Mouse (Mus musculus): ENCODE measurements around the gene Bdh2. TPM values are rescaled to one million over a fixed set of nuclear protein-coding genes. Genes with fewer than 3 reads are reported as not detected.

The Bdh2 gene
- polyA plus RNA-seq, 1 experiment = not detected

- Histone ChIP-seq H3K4me3 (ENCODE audit: insufficient read depth, low read depth, low read length) (no peak within 1 kb of the TSS), H3K27ac (ENCODE audit: insufficient read depth, low read depth, low read length) (no peak within 1 kb of the TSS), H3K4me1 (ENCODE audit: control insufficient read depth, insufficient read depth, low read length) (peaks cover 8% of the 10 kb centered on the region)
- TF ChIP-seq CTCF (IDR thresholded peaks at IDR 0.05; ENCODE audit: insufficient read depth, low read depth, low read length) (no peak), POLR2A (IDR thresholded peaks at IDR 0.05; ENCODE audit: insufficient read depth, low read depth, low read length) (no peak)
- 17% methylated on average over 28 of the region's 28 CpGs for WGBS
Observed at GRCm38 (mm10) chr3:135307411-135308259, 26.6 kb downstream of the Bdh2 start, which contains the start of gene Slc9b2. TSS of gene Slc9b2 (plus strand) at chr3:135307700.

GRCm38 (mm10) chr3:135312916-135313491 is 32.0 kb downstream of the Bdh2 start:
- 0 out of 2 replicates have a peak, but pooled peaks cover under 1% of the 10 kb centered on the region for H3K4me1 ChIP-seq (ENCODE audit: control insufficient read depth, insufficient read depth, low read length)
- no peak overlapping the region for H3K4me3 ChIP-seq (ENCODE audit: insufficient read depth, low read depth, low read length)
- H3K27ac ChIP-seq (ENCODE audit: insufficient read depth, low read depth, low read length) = no peak overlapping the region
- TF ChIP-seq POLR2A (IDR thresholded peaks at IDR 0.05; ENCODE audit: insufficient read depth, low read depth, low read length) (no peak), CTCF (IDR thresholded peaks at IDR 0.05; ENCODE audit: insufficient read depth, low read depth, low read length) (no peak)
- WGBS = 19% methylated on average over 2 of the region's 2 CpGs

DNA sequence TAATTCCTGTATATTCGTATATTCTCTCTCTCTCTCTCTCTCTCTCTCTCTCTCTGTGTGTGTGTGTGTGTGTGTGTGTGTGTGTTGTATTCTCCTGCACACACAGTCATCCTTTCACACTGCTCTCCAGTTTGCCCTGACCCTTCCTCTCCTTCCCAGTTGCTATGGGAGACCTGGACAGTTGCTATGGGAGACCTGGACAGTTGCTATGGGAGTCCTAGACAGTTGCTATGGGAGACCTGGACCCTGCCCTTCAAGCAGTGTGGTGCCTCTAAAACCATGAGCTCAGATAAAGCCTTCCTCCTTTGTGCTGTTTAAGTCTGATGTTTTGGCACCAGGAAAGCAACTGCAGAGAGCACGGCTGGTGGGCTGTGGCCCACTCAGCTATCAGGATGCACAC is 32.7 kb downstream of the Bdh2 start:
- WGBS = 57% methylated on average over 2 of the region's 2 CpGs
- Histone ChIP-seq H3K27ac (ENCODE audit: insufficient read depth, low read depth, low read length) (no peak overlapping the region), H3K4me3 (ENCODE audit: insufficient read depth, low read depth, low read length) (no peak overlapping the region), H3K4me1 (ENCODE audit: control insufficient read depth, insufficient read depth, low read length) (no peaks in the 10 kb centered on the region)
- TF ChIP-seq POLR2A (IDR thresholded peaks at IDR 0.05; ENCODE audit: insufficient read depth, low read depth, low read length) (no peak), CTCF (IDR thresholded peaks at IDR 0.05; ENCODE audit: insufficient read depth, low read depth, low read length) (no peak)

GRCm38 (mm10) chr3:135314811-135315210 is 33.8 kb downstream of the Bdh2 start:
- TF ChIP-seq CTCF (IDR thresholded peaks at IDR 0.05; ENCODE audit: insufficient read depth, low read depth, low read length) (no peak), POLR2A (IDR thresholded peaks at IDR 0.05; ENCODE audit: insufficient read depth, low read depth, low read length) (no peak)

DNA sequence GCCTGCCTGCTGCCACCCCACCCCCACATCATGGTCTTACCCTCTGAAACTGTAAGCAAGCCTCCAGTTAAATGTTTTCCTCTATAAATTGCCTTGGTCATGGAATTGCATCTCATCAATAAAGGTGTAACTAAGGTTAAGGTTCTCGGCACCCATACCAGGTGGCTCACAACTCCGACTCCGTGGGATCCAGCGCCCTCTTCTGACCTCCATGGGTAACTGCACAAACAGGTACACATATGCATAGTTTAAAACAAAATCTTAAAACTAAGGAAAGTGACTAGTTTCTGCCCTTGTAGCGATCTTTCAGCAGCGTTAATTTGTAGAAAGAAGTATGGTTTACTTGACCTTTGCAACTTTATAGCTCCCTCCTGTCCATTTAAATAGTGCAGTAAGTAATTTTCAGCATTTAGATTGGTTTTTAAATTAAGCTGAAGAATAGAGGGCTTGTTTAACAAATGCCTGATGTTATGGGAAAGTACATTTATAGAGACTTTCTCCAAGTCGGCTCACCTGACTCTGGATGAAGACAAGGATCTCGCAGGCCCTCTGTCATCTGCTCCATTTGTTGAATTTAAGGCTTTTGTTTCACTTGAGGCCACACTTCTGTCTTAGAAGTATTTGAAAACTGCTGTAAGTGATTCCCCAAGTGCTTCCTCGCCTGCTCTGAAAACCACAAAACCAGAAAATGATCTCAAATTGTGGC is 34.9 kb downstream of the Bdh2 start:
- 95% methylated on average over 9 of the region's 9 CpGs for WGBS
- no peak for TF ChIP-seq POLR2A (IDR thresholded peaks at IDR 0.05; ENCODE audit: insufficient read depth, low read depth, low read length)
- TF ChIP-seq CTCF (IDR thresholded peaks at IDR 0.05; ENCODE audit: insufficient read depth, low read depth, low read length) = no peak
- H3K4me3 ChIP-seq (ENCODE audit: insufficient read depth, low read depth, low read length) = no peak overlapping the region

More at GRCm38 (mm10) chr3:135314811-135315210, 33.8 kb downstream of the Bdh2 start:
- Histone ChIP-seq H3K4me1 (ENCODE audit: control insufficient read depth, insufficient read depth, low read length) (no peaks in the 10 kb centered on the region), H3K4me3 (ENCODE audit: insufficient read depth, low read depth, low read length) (no peak overlapping the region), H3K27ac (ENCODE audit: insufficient read depth, low read depth, low read length) (no peak overlapping the region)
- 59% methylated on average over 2 of the region's 2 CpGs for WGBS

GRCm38 (mm10) chr3:135318331-135318730 is 37.3 kb downstream of the Bdh2 start:
- TF ChIP-seq POLR2A (IDR thresholded peaks at IDR 0.05; ENCODE audit: insufficient read depth, low read depth, low read length) (no peak), CTCF (IDR thresholded peaks at IDR 0.05; ENCODE audit: insufficient read depth, low read depth, low read length) (no peak)
- WGBS = 91% methylated on average over 11 of the region's 11 CpGs
- Histone ChIP-seq H3K4me3 (ENCODE audit: insufficient read depth, low read depth, low read length) (no peak overlapping the region), H3K27ac (ENCODE audit: insufficient read depth, low read depth, low read length) (no peak overlapping the region), H3K4me1 (ENCODE audit: control insufficient read depth, insufficient read depth, low read length) (no peaks in the 10 kb centered on the region)

More for the DNA sequence above, 34.9 kb downstream of the Bdh2 start:
- no peak overlapping the region for H3K27ac ChIP-seq (ENCODE audit: insufficient read depth, low read depth, low read length)
- H3K4me1 ChIP-seq (ENCODE audit: control insufficient read depth, insufficient read depth, low read length) = no peaks in the 10 kb centered on the region

DNA sequence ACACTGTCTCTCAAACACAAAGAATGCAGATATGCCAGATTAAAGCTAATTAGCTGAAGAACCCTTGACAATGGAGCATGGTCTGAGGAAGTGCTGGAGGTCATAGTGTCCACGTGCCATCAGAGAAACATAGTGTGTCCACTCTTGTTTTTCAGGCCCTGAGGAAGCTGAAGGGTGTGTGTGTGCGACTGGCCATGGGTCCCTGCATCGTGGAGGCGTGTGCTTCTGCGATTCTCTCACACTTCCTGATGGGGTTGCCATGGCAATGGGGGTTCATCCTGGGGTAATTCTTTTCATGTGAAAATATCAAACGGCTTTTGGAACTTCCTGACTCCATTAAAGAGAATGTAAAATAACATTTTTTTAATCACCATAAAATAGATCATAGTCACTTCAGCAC is 43.3 kb downstream of the Bdh2 start:
- no peak overlapping the region for H3K27ac ChIP-seq (ENCODE audit: insufficient read depth, low read depth, low read length)
- WGBS = 36% methylated on average over 6 of the region's 6 CpGs
- no peak for TF ChIP-seq POLR2A (IDR thresholded peaks at IDR 0.05; ENCODE audit: insufficient read depth, low read depth, low read length)
- no peak for TF ChIP-seq CTCF (IDR thresholded peaks at IDR 0.05; ENCODE audit: insufficient read depth, low read depth, low read length)
- 0 out of 2 replicates have a peak, but pooled peaks cover 2% of the 10 kb centered on the region for H3K4me1 ChIP-seq (ENCODE audit: control insufficient read depth, insufficient read depth, low read length)
- no peak overlapping the region for H3K4me3 ChIP-seq (ENCODE audit: insufficient read depth, low read depth, low read length)

DNA sequence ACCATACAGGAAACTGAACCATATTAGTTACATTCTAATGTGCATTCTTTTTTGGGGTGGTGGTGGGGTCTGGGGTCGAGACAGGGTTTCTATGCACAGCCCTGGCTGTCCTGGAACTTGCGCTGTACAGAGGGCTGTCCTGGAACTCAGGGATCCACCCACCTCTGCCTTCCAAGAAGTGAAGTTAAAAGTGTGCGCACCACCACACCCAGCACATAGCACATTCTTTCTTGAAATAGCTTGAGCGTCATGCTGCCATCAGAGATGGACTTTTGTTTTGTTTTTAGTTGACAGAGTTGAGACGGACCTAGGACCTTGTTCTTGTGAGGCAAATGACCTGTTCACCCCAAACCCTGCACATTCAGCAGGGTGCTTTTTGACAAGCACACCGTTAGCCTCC is 46.2 kb downstream of the Bdh2 start:
- WGBS = 78% methylated on average over 6 of the region's 6 CpGs

More for the DNA sequence above, 46.2 kb downstream of the Bdh2 start:
- H3K4me3 ChIP-seq (ENCODE audit: insufficient read depth, low read depth, low read length) = no peak overlapping the region
- H3K27ac ChIP-seq (ENCODE audit: insufficient read depth, low read depth, low read length) = no peak overlapping the region
- no peak for TF ChIP-seq CTCF (IDR thresholded peaks at IDR 0.05; ENCODE audit: insufficient read depth, low read depth, low read length)
- no peak for TF ChIP-seq POLR2A (IDR thresholded peaks at IDR 0.05; ENCODE audit: insufficient read depth, low read depth, low read length)
- 0 out of 2 replicates have a peak, but pooled peaks cover 2% of the 10 kb centered on the region for H3K4me1 ChIP-seq (ENCODE audit: control insufficient read depth, insufficient read depth, low read length)
